Mouse (Mus musculus) midbrain, embryonic 11.5 days (tissue): ENCODE measurements around the gene Aars2. TPM values are rescaled to one million over a fixed set of nuclear protein-coding genes. Genes with fewer than 3 reads are reported as not detected.
A peak's percentile ranks its signal among the peaks of the same experiment; 100 is the strongest.

Experiments
- ATAC-seq: fragments of 200-750 bp; cut with Nextera tagmentation; 2 replicates; pipeline ENCODE4 v1.8.0; 2017; ENCODE audit warnings: moderate TSS enrichment, moderate library complexity; ENCODE audit not compliant: low FRiP score
- DNase-seq: peaks from one replicate; pipeline ENCODE4 v3.0.0; 2015; ENCODE audit warnings: low spot score; ENCODE audit errors: missing footprints
- H3K27ac ChIP-seq: fragments of 300-500 bp; sonication (generic); 2 replicates; pipeline ENCODE4 v1.5.1; 2014; ENCODE audit warnings: low read depth, low read length
- H3K27me3 ChIP-seq: fragments of 300-500 bp; sonication (generic); 2 replicates; pipeline ENCODE4 v1.6.1; 2014; ENCODE audit warnings: mild to moderate bottlenecking, low read length, moderate library complexity, mixed read lengths; ENCODE audit not compliant: control insufficient read depth, insufficient read depth
- H3K36me3 ChIP-seq: fragments of 300-500 bp; sonication (generic); 2 replicates; pipeline ENCODE4 v1.6.1; 2014; ENCODE audit warnings: mild to moderate bottlenecking, low read length, moderate library complexity, mixed read lengths; ENCODE audit not compliant: control insufficient read depth, insufficient read depth
- H3K4me1 ChIP-seq: fragments of 300-500 bp; sonication (generic); 2 replicates; pipeline ENCODE4 v1.6.1; 2014; ENCODE audit warnings: low read length; ENCODE audit not compliant: control insufficient read depth, insufficient read depth
- H3K4me2 ChIP-seq: fragments of 300-500 bp; sonication (generic); 2 replicates; pipeline ENCODE4 v1.6.1; 2014; ENCODE audit warnings: mild to moderate bottlenecking, moderate library complexity
- H3K4me3 ChIP-seq: fragments of 300-500 bp; sonication (generic); 2 replicates; pipeline ENCODE4 v1.5.1; 2014; ENCODE audit warnings: low read depth, low read length
- H3K9ac ChIP-seq: fragments of 300-500 bp; sonication (generic); 2 replicates; pipeline ENCODE4 v1.6.1; 2014; ENCODE audit warnings: low read length
- H3K9me3 ChIP-seq: fragments of 300-500 bp; sonication (generic); 2 replicates; pipeline ENCODE4 v1.6.1; 2016; ENCODE audit warnings: low read length; ENCODE audit not compliant: control insufficient read depth
- WGBS: fragments of 180-500 bp; shearing (Covaris S2); extraction: QIAGEN DNeasy Blood & Tissue Kit; methylation state at CpG from one replicate; pipeline ENCODE4 v1.1.7; 2014; 5-methylcytosine and 5-hydroxymethylcytosine counted together
- polyA plus RNA-seq: library from polyadenylated mRNA; unstranded; fragments of >200 nt; fragmentation: Nextera tagmentation; extraction: Ambion mirVana; gene quantifications from 2 replicates; pipeline ENCODE4 v1.2.1, GENCODE M21; 2014

Aars2 gene
- polyA plus RNA-seq, 1 experiment from 2014 or later, result 18.1 TPM

- Histone ChIP-seq H3K4me1 (peaks cover 19% of the 10 kb centered on the region), H3K4me2 (no peak overlapping the region), H3K9me3 (no peaks in the 10 kb centered on the region), H3K36me3 (no peaks in the 10 kb centered on the region; the same call in 1 of the 2 replicates), H3K27me3 (peaks cover 50% of the 10 kb centered on the region), H3K4me3 (no peak overlapping the region), H3K9ac (no peak overlapping the region), H3K27ac (no peak overlapping the region)
- no peak for DNase-seq
- ATAC-seq, result no peak
- WGBS, result 88% methylated on average over 2 of the region's 2 CpGs
Observed at GRCm38 (mm10) chr17:45542705-45543104, 36.1 kb downstream of the Aars2 start.

GRCm38 (mm10) chr17:45543115-45543514 lies 36.5 kb downstream of the Aars2 start:
- no peak for ATAC-seq
- Histone ChIP-seq H3K9ac (no peak overlapping the region), H3K27me3 (peaks cover 53% of the 10 kb centered on the region), H3K9me3 (no peaks in the 10 kb centered on the region), H3K4me3 (no peak overlapping the region), H3K36me3 (no peaks in the 10 kb centered on the region; the same call in 1 of the 2 replicates), H3K27ac (no peak overlapping the region), H3K4me2 (no peak overlapping the region), H3K4me1 (peaks cover 19% of the 10 kb centered on the region)
- no peak for DNase-seq
- WGBS, result 41% methylated on average over 1 of the region's 1 CpGs

GRCm38 (mm10) chr17:45544001-45544872 lies 37.6 kb downstream of the Aars2 start:
- 4% methylated on average over 24 of the region's 24 CpGs for WGBS
- H3K9ac ChIP-seq, result no peak overlapping the region; the same call in 1 of the 2 replicates
- H3K4me2 ChIP-seq, result peak overlapping the region; percentile 33; the same call in 1 of the 2 replicates
- H3K4me3 ChIP-seq, result peak overlapping the region; percentile 20
- no peak overlapping the region for H3K27ac ChIP-seq
- H3K36me3 ChIP-seq, result no peaks in the 10 kb centered on the region; the same call in 1 of the 2 replicates
- DNase-seq (peak; percentile 93), ATAC-seq (peak; percentile 8; the same call in 1 of the 2 replicates)
- peaks cover 23% of the 10 kb centered on the region for H3K4me1 ChIP-seq
- no peaks in the 10 kb centered on the region for H3K9me3 ChIP-seq
- peaks cover 53% of the 10 kb centered on the region for H3K27me3 ChIP-seq

- ATAC-seq (no peak), DNase-seq (no peak)
- no peaks in the 10 kb centered on the region for H3K9me3 ChIP-seq
- peak overlapping the region; percentile 33 for H3K4me2 ChIP-seq
- no peak overlapping the region for H3K27ac ChIP-seq
- peaks cover 53% of the 10 kb centered on the region for H3K27me3 ChIP-seq
- peak overlapping the region; percentile 20 for H3K4me3 ChIP-seq
- H3K36me3 ChIP-seq, result no peaks in the 10 kb centered on the region; the same call in 1 of the 2 replicates
- H3K4me1 ChIP-seq, result peaks cover 25% of the 10 kb centered on the region
- H3K9ac ChIP-seq, result peak overlapping the region; percentile 12; the same call in 1 of the 2 replicates
- WGBS, result 1% methylated on average over 40 of the region's 46 CpGs
Observed at GRCm38 (mm10) chr17:45544873-45545277, 38.2 kb downstream of the Aars2 start.

GRCm38 (mm10) chr17:45545278-45545961 lies 38.8 kb downstream of the Aars2 start:
- H3K36me3 ChIP-seq, result no peaks in the 10 kb centered on the region; the same call in 1 of the 2 replicates
- ATAC-seq (no peak), DNase-seq (peak; percentile 94)
- peaks cover 53% of the 10 kb centered on the region for H3K27me3 ChIP-seq
- peaks cover 29% of the 10 kb centered on the region for H3K4me1 ChIP-seq
- no peaks in the 10 kb centered on the region for H3K9me3 ChIP-seq
- H3K27ac ChIP-seq, result no peak overlapping the region
- peak overlapping the region; percentile 24 for H3K9ac ChIP-seq
- 4% methylated on average over 74 of the region's 74 CpGs for WGBS
- peak overlapping the region; percentile 20 for H3K4me3 ChIP-seq
- H3K4me2 ChIP-seq, result peak overlapping the region; percentile 33

GRCm38 (mm10) chr17:45546941-45547340 lies 40.3 kb downstream of the Aars2 start:
- 62% methylated on average over 16 of the region's 16 CpGs for WGBS
- no peaks in the 10 kb centered on the region for H3K9me3 ChIP-seq
- peaks cover 34% of the 10 kb centered on the region for H3K4me1 ChIP-seq
- DNase-seq (no peak), ATAC-seq (no peak)
- H3K36me3 ChIP-seq, result no peaks in the 10 kb centered on the region; the same call in 1 of the 2 replicates
- no peak overlapping the region for H3K27ac ChIP-seq
- H3K9ac ChIP-seq, result no peak overlapping the region
- peaks cover 53% of the 10 kb centered on the region for H3K27me3 ChIP-seq
- no peak overlapping the region for H3K4me3 ChIP-seq
- no peak overlapping the region for H3K4me2 ChIP-seq

DNA sequence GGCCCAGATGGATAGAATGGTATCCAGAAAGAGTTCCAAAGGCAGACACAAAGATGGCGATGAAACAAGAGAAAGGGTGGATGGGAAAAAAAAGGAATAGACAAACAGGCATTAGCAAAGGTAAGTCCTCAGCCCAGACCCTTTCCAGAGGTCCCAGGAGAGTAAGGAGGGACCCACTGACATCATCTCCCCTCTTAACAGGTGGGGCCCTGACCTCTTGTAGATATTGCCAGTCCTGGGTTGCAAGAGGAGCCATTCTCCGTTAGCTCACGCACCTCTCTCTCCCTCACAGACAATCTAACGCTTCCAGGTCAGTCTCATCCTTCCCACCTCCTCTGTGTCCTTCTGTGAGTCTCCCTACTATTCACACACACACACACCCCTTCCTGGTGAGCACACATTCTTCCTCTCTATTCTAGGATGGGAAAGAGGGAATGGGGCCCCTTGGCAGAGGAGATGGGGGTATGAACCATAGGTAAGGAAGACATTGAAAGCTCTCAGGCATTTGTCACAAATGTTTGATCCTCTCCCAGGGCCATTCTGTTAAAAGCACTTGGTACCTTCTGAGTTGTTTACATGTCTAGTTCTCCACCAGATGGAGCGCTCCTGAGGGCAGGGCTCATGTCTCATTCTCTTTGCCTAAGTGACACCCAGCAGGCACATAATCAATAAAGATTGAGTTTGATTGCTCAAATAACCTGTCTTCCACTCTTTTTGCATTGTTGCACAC lies 41.0 kb downstream of the Aars2 start:
- H3K4me3 ChIP-seq, result no peak overlapping the region
- no peaks in the 10 kb centered on the region for H3K9me3 ChIP-seq
- H3K27ac ChIP-seq, result no peak overlapping the region
- no peaks in the 10 kb centered on the region; the same call in 1 of the 2 replicates for H3K36me3 ChIP-seq
- DNase-seq, result no peak
- 78% methylated on average over 5 of the region's 5 CpGs for WGBS
- H3K27me3 ChIP-seq, result peaks cover 53% of the 10 kb centered on the region
- no peak overlapping the region for H3K9ac ChIP-seq
- H3K4me2 ChIP-seq, result no peak overlapping the region
- peaks cover 37% of the 10 kb centered on the region for H3K4me1 ChIP-seq
- ATAC-seq, result no peak

DNA sequence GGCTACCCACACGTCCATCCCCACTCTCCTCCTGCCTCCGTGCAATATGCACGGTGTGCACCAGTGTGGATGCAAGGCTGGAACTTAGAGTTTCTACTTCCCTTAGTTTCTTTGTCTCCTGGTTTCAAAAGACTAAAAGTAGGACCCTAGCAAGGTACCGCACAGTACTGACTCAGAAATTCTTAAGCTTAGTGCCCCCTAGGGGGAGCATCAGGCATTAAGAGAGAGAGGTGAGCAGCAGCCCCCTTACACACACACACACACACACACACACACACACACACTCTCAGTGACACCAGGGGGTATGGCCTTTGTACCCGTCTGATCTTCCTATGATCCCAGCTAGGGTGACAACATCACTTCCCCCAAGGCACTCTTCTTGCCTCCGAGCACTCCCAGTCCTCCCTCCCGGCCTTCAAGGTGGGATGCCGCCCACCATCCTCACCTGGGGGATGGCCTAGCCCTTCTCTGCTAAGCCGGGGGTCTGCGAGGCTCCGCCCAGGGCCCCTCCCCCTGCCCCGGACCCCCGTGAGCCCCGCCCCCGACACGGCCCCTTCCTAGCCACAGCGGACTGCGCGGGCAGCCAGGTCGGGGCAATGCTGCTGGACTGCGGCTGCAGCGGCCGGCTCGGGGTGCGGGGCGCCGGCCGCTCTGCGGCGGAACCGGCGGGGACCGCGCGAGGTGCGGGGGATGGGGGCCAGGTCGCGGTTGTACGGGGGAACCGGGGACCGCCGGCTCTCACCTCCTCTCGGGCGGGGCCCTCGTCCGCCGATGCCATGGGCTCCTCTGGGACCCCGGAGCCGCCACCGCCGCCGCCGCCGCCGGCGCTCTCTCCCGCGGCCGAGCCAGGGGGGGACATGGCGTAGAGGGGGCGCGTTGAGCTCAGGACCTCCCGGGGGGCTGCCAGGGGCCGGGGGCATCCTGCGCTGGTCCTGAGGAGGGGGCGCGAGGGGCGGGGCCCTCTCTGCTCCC lies 42.2 kb downstream of the Aars2 start:
- H3K9me3 ChIP-seq, result no peaks in the 10 kb centered on the region
- peak overlapping the region; percentile 78 for H3K4me2 ChIP-seq
- peak; percentile 96 for DNase-seq
- H3K27ac ChIP-seq, result peak overlapping the region; percentile 88
- peak; percentile 65 for ATAC-seq
- WGBS, result 3% methylated on average over 39 of the region's 68 CpGs
- H3K9ac ChIP-seq, result peak overlapping the region; percentile 98
- no peaks in the 10 kb centered on the region; the same call in 1 of the 2 replicates for H3K36me3 ChIP-seq
- peaks cover 37% of the 10 kb centered on the region for H3K4me1 ChIP-seq
- peaks cover 44% of the 10 kb centered on the region for H3K27me3 ChIP-seq
- peak overlapping the region; percentile 91 for H3K4me3 ChIP-seq
